Mouse (Mus musculus) lung, postnatal 0 days (tissue): ENCODE results near the gene Camkmt. TPM values are rescaled to one million over a fixed set of nuclear protein-coding genes. Genes with fewer than 3 reads are reported as not detected.

Experiments
- ATAC-seq: fragments of 200-750 bp; cut with Nextera tagmentation; 2 replicates; pipeline ENCODE4 v1.8.0; 2017; ENCODE audit warnings: moderate library complexity
- DNase-seq: peaks from one replicate; pipeline ENCODE4 v3.0.0-alpha.2; 2016; ENCODE audit warnings: low spot score
- H3K27ac ChIP-seq: fragments of 300-500 bp; sonication (generic); 2 replicates; pipeline ENCODE4 v1.5.1; 2014; ENCODE audit warnings: antibody characterized with exemption, mild to moderate bottlenecking, low read length, mixed read lengths
- H3K27me3 ChIP-seq: fragments of 300-500 bp; sonication (generic); replicated peaks from 2 replicates; pipeline ENCODE4 v1.6.1; 2014; ENCODE audit warnings: low read length, mixed read lengths; ENCODE audit not compliant: insufficient read depth
- H3K36me3 ChIP-seq: fragments of 300-500 bp; sonication (generic); 2 replicates; pipeline ENCODE4 v1.6.1; 2014; ENCODE audit warnings: low read length, mixed read lengths; ENCODE audit not compliant: insufficient read depth
- H3K4me1 ChIP-seq: fragments of 300-500 bp; sonication (generic); 2 replicates; pipeline ENCODE4 v1.6.1; 2014; ENCODE audit warnings: antibody characterized with exemption, low read depth, low read length, mixed read lengths; ENCODE audit not compliant: insufficient read depth
- H3K4me2 ChIP-seq: fragments of 300-500 bp; sonication (generic); replicated peaks from 2 replicates; pipeline ENCODE4 v1.6.1; 2014; ENCODE audit warnings: low read depth, mild to moderate bottlenecking, low read length, moderate library complexity, mixed read lengths
- H3K4me3 ChIP-seq: fragments of 300-500 bp; sonication (generic); 2 replicates; pipeline ENCODE4 v1.5.1; 2014; ENCODE audit warnings: low read depth, low read length
- H3K9ac ChIP-seq: fragments of 300-500 bp; sonication (generic); replicated peaks from 2 replicates; pipeline ENCODE4 v1.6.1; 2014; ENCODE audit warnings: low read depth, mild to moderate bottlenecking
- H3K9me3 ChIP-seq: fragments of 300-500 bp; sonication (generic); 2 replicates; pipeline ENCODE4 v1.6.1; 2016; ENCODE audit warnings: low read length, mixed read lengths
- CTCF ChIP-seq: IDR thresholded peaks from 2 replicates; pipeline ENCODE4 v1.5.1; 2016; ENCODE audit warnings: antibody characterized with exemption, mild to moderate bottlenecking
- EP300 ChIP-seq: IDR thresholded peaks from 2 replicates; pipeline ENCODE4 v1.6.1; 2016; ENCODE audit warnings: antibody characterized with exemption, mild to moderate bottlenecking, control low read depth
- WGBS: fragments of 180-500 bp; shearing (Covaris S2); extraction: QIAGEN DNeasy Blood & Tissue Kit; methylation state at CpG from one replicate; pipeline ENCODE4 v1.1.7; 2014; 5-methylcytosine and 5-hydroxymethylcytosine counted together
- polyA plus RNA-seq: library from polyadenylated mRNA; unstranded; fragments of >200 nt; fragmentation: Nextera tagmentation; extraction: Ambion mirVana; gene quantifications from 2 replicates; pipeline ENCODE4 v1.2.1, GENCODE M21; 2015

Camkmt gene
- polyA plus RNA-seq, 1 experiment from 2014 or later: 3.2 TPM

DNA sequence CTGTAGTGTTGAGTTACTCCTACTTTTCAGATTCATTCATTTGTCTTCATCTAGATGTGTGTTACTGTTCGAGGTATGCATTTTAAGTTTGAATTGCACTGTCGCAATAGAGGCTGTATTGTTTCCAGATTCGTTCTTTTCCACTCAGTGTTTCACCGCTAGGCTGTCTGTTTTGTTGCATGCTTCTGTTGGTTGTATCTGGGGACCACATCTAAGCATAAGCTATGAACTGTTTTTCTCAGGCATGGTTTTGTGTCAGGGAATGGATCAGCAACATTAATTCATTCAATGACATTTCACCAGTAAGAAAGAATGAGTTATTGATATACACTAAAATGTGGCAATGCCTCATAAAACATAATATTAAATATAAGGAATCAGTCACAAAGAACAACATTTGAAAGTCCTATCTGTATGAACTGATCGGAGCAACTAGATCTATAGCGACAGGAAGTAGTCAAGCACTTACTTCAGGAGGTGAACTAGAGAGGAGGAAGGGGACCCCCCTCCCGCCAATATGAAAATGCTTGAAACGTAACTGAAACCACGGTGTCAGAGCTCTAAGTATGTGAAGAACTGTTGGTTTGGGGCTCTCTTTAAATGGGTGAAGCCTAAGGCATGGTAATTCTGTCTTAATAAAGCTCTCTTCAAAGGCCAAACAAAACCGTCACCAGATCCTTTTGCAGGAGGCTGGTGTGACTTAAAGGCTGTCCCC, 80.3 kb downstream of the Camkmt start:
- Histone ChIP-seq H3K4me3 (no peak overlapping the region), H3K9me3 (no peaks in the 10 kb centered on the region), H3K27me3 (no peaks in the 10 kb centered on the region), H3K36me3 (no peaks in the 10 kb centered on the region), H3K4me1 (no peaks in the 10 kb centered on the region), H3K9ac (no peak overlapping the region), H3K4me2 (no peak overlapping the region), H3K27ac (no peak overlapping the region)
- no peak for DNase-seq
- TF ChIP-seq CTCF: no peak
- no peak for TF ChIP-seq EP300
- no peak for ATAC-seq
- WGBS: 71% methylated on average over 10 of the region's 10 CpGs

DNA sequence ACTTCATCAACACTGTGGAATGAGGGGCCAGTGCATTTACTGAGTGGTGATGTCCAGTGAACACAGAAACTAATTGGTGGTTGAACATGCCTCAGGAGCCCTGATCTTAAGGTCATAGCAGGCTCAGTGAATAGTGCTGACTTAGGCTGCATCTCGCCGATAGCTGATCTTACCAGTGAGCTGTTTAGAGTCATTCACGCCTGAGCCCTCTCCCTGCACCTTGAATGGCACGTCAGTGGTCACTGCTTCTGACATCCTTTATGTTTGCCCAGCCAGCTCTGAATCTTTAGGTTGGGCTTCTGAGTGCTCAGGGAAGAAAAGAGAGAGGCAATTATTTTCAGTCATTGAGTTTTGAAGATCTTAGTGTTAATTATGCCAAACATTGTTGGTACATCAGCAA, 81.6 kb downstream of the Camkmt start:
- no peaks in the 10 kb centered on the region for H3K36me3 ChIP-seq
- H3K4me1 ChIP-seq: no peaks in the 10 kb centered on the region
- no peak overlapping the region for H3K27ac ChIP-seq
- H3K9ac ChIP-seq: no peak overlapping the region
- DNase-seq: no peak
- no peak for ATAC-seq
- WGBS: 33% methylated on average over 4 of the region's 4 CpGs
- TF ChIP-seq CTCF (no peak), EP300 (no peak)
- no peaks in the 10 kb centered on the region for H3K9me3 ChIP-seq
- H3K4me3 ChIP-seq: no peak overlapping the region
- no peak overlapping the region for H3K4me2 ChIP-seq
- no peaks in the 10 kb centered on the region for H3K27me3 ChIP-seq

DNA sequence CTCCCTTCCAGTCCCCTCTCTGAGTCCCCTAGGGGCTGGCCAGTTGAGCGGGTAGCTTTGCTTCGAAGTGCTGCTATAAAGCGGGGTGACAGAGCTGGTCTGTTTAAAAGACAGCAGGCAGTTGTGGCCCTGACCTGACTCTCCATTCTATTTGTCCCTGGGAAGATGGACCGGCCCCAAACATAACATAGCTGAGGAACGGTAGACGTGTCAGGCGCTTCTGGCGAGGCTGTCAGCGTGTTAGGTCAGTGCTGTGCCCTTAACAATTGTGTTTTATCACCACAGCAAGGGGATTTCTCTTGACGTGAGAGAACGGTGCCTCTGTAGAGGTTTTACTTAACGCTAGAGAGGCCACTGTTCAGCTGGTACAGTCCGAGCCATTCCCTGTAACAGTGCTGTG, 86.9 kb downstream of the Camkmt start:
- no peaks in the 10 kb centered on the region for H3K4me1 ChIP-seq
- H3K4me3 ChIP-seq: no peak overlapping the region
- H3K27me3 ChIP-seq: no peaks in the 10 kb centered on the region
- DNase-seq: no peak
- no peak for ATAC-seq
- no peak overlapping the region for H3K27ac ChIP-seq
- no peak overlapping the region for H3K9ac ChIP-seq
- no peak overlapping the region for H3K4me2 ChIP-seq
- H3K9me3 ChIP-seq: no peaks in the 10 kb centered on the region
- WGBS: 42% methylated on average over 13 of the region's 13 CpGs
- no peaks in the 10 kb centered on the region for H3K36me3 ChIP-seq
- TF ChIP-seq CTCF: no peak
- no peak for TF ChIP-seq EP300

DNA sequence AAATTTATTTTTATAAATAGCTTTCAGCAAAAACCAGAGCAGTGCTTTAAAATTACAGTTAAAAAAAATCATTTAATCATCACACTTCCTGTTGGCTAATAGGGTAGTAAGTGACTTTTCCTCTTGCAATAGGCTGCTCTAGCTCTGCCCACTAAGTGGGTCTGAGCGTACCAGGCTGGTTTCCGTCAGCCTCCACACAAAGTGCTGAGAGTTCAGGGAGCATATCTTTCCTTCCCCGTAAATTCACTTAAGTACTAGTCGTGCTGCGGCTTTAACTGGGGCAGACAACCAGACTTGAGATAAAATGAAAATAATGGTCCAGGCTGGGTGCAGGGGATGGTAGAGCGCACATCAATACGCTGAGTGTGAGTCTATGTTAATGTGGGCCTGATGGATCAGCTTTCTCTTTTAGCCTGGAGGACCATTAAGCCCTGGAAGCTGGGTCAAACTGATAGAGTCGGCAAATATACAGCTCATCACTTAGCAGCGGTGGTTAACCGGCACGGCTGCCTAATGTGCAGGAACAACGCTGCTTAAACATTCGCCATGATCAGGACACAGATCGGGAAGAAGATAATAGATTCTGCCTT, 90.2 kb downstream of the Camkmt start:
- WGBS: 37% methylated on average over 14 of the region's 14 CpGs
- Histone ChIP-seq H3K4me1 (no peaks in the 10 kb centered on the region), H3K4me2 (no peak overlapping the region), H3K27ac (no peak overlapping the region), H3K4me3 (no peak overlapping the region), H3K27me3 (no peaks in the 10 kb centered on the region), H3K9me3 (no peaks in the 10 kb centered on the region), H3K36me3 (no peaks in the 10 kb centered on the region), H3K9ac (no peak overlapping the region)
- no peak for TF ChIP-seq CTCF
- TF ChIP-seq EP300: no peak
- DNase-seq: peak; percentile 42
- no peak for ATAC-seq

DNA sequence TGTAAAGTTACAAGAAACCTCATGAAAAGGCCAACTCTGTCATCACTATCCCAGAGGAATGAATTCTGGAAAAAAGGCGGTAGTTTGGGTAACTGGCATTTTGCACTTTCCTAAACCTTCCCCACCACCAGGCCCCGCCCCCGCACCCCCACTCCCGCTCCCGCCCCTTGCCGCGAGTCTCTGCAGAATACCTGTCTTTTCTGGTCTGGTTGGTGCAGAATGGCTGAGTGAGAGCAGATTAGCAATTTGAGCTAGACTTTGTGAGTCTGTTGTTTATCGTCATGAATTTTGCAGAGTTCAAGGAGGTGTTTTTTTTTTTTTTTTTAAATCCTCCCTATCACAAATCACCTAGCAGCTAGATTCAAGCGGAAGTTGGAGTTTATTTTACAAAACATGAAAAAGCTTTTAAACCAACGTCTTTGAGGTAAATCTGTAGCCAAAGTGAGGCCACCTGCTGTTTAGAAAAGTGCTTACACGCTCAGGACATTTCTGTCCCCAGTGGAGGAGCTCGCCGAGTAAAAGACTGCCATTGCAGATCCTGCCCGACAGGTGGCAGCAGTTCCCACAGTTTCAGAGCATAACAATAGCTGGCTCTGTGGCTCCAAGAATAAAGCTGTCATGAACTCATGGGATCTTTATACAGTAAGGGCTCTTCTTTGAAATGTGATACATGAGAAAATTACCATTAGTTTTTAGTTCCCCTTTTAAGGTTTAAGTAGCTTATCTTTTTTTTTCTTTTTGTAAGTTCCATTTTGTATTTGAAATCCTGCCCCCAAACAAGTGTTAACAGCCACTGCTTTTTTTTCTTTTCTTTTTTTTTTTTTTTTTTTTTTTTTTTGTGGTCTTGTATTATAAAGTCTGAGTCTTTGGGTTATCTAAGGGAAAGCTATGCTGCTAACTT, 99.1 kb downstream of the Camkmt start:
- no peaks in the 10 kb centered on the region for H3K4me1 ChIP-seq
- ATAC-seq: peak; percentile 76
- no peaks in the 10 kb centered on the region for H3K27me3 ChIP-seq
- H3K4me2 ChIP-seq: no peak overlapping the region
- H3K27ac ChIP-seq: no peak overlapping the region
- WGBS: 3% methylated on average over 14 of the region's 14 CpGs
- TF ChIP-seq CTCF (peak; percentile 95), EP300 (no peak)
- no peaks in the 10 kb centered on the region for H3K36me3 ChIP-seq
- no peak overlapping the region for H3K9ac ChIP-seq
- H3K9me3 ChIP-seq: no peaks in the 10 kb centered on the region
- no peak overlapping the region for H3K4me3 ChIP-seq
- peak; percentile 91 for DNase-seq

DNA sequence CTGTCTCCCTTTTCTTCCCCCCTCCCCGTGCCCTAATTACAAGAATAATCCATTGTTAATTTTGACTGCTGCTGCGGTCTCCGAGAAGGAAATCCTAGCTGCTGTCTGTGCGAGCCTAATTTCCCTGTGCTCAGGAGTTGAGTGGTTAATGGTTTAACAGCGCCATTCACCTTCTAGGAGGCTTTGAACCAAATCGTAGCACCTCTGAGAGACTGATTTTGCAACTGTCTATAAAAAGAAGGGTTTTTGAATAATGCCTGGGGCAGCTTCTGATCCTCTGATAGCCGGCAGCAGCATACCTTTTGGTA, 99.7 kb downstream of the Camkmt start:
- H3K4me3 ChIP-seq: no peak overlapping the region
- no peaks in the 10 kb centered on the region for H3K27me3 ChIP-seq
- no peaks in the 10 kb centered on the region for H3K36me3 ChIP-seq
- WGBS: 33% methylated on average over 7 of the region's 7 CpGs
- H3K4me1 ChIP-seq: no peaks in the 10 kb centered on the region
- TF ChIP-seq EP300: no peak
- no peak for TF ChIP-seq CTCF
- H3K9ac ChIP-seq: no peak overlapping the region
- ATAC-seq: no peak
- no peaks in the 10 kb centered on the region for H3K9me3 ChIP-seq
- no peak for DNase-seq
- no peak overlapping the region for H3K4me2 ChIP-seq
- H3K27ac ChIP-seq: no peak overlapping the region
